Mouse (Mus musculus): ENCODE measurements around the gene Plcb3.

- TF ChIP-seq CTCF (IDR thresholded peaks at IDR 0.05; ENCODE audit: low read depth, low read length) (no peak), POLR2AphosphoS5 (IDR thresholded peaks at IDR 0.05; ENCODE audit: insufficient replicate concordance, low read depth, low read length) (no peak), GATA1 (IDR thresholded peaks at IDR 0.05; ENCODE audit: borderline replicate concordance, low read length) (no peak), TAL1 (conservative IDR thresholded peaks at IDR 0.05; ENCODE audit: low read depth, low read length) (no peak), GATA2 (IDR thresholded peaks at IDR 0.05; ENCODE audit: borderline replicate concordance, low read depth, low read length) (no peak)
Observed at GRCm38 (mm10) chr19:6918321-6918720, 57.9 kb downstream of the Plcb3 start.
